Mouse (Mus musculus) megakaryocyte progenitor cell, adult 5-6 weeks (primary cell): ENCODE measurements around the gene Ifi35. TPM values are rescaled to one million over a fixed set of nuclear protein-coding genes. Genes with fewer than 3 reads are reported as not detected.
"Not testable (repeated sequence)": the region's sequence is repeated elsewhere in the genome, so short reads cannot be mapped to it uniquely, and the experiment has no call there.

ENCODE experiments used
- ATAC-seq: replicated peaks from 2 replicates; pipeline ENCODE4 v1.8.0; 2016; ENCODE audit warnings: mild to moderate bottlenecking, moderate TSS enrichment, inconsistent platforms; ENCODE audit not compliant: poor library complexity
- total RNA-seq, 2 experiments: library from RNA; stranded (forward) in 1 of 2; stranded (reverse) in 1 of 2; fragments of 157-497, 149-512 nt in 1 of 2; fragments of 200-1000 nt in 1 of 2; gene quantifications; 2 replicates each; pipeline versions ENCODE4 v1.2.3 to v1.2.4; 2015 to 2017

Ifi35 gene
- total RNA-seq, 2 experiments from 2014 or later, result 27.2 to 31.1 TPM

DNA sequence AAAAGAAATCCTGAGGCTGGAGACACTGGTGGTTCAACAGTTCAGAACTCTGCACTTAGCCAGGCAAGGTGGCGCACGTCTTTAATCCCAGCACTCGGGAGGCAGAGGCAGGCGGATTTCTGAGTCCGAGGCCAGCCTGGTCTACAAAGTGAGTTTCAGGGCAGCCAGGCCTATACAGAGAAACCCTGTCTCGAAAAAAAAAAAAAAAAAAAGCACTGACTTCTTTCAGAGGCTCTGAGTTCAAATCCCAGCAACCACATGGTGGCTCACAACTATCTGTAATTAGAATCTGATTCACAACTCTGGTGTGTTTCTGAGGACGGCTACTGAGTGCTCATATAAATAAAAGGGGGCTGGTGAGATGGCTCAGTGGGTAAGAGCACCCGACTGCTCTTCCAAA lies 1.3 kb upstream of the Ifi35 start:
- ATAC-seq, result not testable (repeated sequence)

DNA sequence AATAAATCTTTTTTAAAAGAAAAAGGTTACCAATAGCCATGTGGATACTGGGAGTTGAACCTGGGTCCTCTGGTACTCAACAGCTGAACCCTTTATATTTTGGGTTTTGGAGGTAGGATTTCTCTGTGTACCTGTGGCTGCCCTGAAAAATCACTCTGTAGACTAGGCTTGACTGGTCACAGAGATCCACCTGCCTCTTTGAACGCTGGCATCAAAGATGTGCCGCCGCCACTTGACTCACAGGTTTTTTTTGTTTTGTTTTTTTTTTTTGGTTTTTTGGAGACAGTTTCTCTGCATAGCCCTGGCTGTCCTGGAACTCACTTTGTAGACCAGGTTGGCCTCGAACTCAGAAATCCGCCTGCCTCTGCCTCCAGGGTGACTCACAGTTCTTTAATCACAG lies 421 bp upstream of the Ifi35 start:
- ATAC-seq, result no peak

- 0 out of 2 replicates have a peak, but pooled peaks have one; percentile 18 for ATAC-seq
These were observed 692 bp downstream of the Ifi35 start for GRCm38 (mm10) chr11:101448899-101449298.

DNA sequence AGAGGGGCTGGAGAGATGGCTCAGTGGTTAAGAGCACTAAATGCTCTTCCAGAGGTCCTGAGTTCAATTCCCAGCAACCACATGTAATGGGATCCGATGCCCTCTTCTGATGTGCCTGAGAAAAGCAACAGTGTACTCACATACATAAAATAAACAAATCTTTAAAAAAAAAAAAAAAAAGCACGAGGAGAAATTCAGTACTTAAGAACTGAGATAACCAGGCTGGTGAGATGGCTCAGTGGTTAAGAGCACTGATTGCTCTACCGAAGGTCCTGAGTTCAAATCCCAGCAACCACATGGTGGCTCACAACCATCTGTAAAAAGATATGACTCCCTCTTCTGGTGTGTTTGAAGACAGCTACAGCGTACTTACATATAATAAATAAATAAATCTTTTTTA lies 1.4 kb downstream of the Ifi35 start:
- not testable (repeated sequence) for ATAC-seq

DNA sequence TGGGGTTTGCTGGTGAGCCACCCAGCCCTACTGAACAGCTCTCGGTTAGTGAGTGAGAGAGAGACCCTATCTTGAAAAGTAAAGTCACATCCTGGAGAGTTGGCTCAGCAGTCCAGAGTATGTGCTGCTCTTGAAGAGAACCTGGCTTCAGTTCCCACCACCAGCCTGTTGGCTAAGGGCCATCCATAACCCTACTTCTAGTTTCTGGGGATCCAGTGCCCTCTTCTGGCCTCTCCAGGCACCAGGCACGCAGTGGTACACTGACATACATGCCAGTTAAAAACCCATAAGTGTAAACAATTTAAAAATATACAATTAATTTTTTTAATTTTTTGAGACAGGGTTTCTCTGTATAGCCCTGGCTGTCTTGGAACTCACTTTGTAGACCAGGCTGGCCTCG lies 2.2 kb downstream of the Ifi35 start:
- ATAC-seq, result peak; percentile 51

- no peak for ATAC-seq
These were observed 3.3 kb downstream of the Ifi35 start for GRCm38 (mm10) chr11:101451536-101451935.

DNA sequence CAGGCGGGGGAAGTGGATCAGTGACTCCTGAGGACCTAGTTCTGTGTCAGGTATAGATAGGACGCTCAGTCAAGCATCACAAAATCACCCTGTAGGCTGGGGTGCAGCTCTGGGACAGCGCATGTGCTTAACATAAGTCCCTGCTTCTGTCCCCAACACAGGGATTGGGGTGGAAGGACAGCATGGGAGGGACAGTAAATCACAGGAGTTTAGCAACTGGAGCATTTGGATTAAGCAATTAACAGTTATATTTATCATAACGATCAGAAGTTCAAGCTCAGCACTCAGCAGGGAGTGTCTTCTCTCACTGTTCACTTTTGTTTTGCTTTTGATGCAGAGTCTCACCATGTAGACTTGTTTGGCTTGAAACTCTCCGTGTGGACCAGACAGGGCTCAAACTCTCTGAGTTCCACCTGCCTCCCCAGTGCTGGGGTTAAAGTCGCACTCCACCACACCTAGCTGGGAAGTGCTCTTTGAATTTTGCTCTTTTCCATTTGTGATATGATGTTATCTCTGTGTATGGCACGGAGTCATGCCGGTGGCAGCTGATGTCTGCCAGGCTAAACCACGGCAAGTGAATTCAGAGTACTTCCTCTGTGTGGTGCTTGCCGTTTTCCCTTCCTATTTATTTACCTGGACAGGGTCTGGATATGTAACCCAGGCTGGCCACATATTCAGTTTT lies 4.0 kb downstream of the Ifi35 start:
- no peak for ATAC-seq

- ATAC-seq, result no peak
These were observed 6.5 kb downstream of the Ifi35 start for GRCm38 (mm10) chr11:101454702-101455101.

DNA sequence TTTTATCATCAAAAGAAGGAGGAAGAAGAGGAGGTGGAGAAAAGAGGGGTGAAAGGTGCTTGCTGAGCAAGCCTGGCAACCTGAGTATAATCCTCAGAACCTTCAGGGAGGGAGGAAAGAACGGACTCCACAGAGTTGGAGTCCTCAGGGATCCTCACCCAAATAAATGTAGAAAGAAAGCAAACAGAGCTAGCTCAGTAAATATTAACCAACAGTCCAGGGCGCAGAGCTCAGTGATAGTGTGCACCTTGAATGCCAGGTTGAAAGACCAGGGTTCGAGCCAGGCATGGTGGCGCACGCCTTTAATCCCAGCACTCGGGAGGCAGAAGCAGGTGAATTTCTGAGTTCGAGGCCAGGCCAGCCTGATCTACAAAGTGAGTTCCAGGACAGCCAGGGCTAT lies 7.4 kb downstream of the Ifi35 start:
- ATAC-seq, result no peak

GRCm38 (mm10) chr11:101457631-101458030 lies 9.4 kb downstream of the Ifi35 start:
- no peak for ATAC-seq

DNA sequence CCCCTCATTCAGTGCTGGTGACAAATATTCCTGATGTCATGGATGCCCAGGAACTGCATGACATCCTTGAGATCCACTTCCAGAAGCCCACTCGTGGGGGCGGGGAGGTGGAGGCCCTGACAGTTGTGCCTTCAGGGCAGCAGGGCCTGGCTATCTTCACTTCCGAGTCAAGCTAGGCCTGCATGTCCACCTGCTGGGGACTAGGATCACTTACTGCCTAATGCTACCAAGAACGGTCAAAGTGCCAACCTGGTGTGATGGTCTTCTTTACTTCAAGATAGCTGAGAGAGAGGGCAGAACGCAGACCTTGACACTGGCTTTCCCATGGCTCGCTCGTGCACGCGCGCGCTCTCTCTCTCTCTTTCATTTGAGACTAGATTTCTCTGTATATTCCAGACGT lies 10.0 kb downstream of the Ifi35 start:
- ATAC-seq, result no peak

DNA sequence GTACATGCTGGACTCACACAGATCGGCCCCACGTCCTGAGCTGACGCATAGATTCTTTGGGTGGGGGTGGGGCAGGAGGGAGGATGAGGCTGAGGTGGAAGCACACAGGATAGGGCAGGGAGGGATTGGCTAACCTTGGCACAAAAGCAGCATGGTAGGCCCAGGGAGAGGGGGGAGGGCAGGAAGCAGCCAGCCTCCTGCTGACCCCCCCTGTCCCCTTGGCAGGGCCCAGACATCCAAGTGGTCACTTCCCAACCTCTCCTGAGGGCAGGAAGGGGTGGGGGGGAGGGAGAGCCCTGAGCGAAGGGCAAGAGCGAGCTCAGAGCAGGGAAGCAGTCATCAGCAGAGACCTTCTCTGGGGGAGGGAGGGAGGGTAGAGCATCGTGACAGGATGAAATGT lies 11.5 kb downstream of the Ifi35 start:
- no peak for ATAC-seq

DNA sequence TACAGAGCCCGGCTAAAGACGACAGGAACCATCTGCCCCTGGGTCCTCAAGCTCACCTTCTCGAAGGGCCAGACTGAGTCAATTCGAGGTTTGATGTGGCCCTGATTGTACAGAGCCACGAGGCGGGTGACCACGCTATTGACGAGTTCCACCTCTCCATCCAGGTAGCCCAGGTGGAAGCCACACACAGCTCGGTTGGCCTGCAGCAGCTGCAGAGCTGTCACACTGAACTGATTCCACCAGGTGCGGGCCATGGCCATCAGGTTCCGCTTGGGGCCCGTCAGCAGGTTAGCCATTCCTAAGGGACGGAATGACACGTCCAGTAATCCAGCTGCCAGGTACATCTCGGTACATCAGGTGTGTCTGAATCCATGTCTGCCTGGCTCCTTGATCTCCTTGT lies 12.1 kb downstream of the Ifi35 start:
- no peak for ATAC-seq

GRCm38 (mm10) chr11:101462141-101462540 lies 13.9 kb downstream of the Ifi35 start:
- ATAC-seq, result no peak

- peak; percentile 30 for ATAC-seq
These were observed 14.6 kb downstream of the Ifi35 start for GRCm38 (mm10) chr11:101462583-101463440.

DNA sequence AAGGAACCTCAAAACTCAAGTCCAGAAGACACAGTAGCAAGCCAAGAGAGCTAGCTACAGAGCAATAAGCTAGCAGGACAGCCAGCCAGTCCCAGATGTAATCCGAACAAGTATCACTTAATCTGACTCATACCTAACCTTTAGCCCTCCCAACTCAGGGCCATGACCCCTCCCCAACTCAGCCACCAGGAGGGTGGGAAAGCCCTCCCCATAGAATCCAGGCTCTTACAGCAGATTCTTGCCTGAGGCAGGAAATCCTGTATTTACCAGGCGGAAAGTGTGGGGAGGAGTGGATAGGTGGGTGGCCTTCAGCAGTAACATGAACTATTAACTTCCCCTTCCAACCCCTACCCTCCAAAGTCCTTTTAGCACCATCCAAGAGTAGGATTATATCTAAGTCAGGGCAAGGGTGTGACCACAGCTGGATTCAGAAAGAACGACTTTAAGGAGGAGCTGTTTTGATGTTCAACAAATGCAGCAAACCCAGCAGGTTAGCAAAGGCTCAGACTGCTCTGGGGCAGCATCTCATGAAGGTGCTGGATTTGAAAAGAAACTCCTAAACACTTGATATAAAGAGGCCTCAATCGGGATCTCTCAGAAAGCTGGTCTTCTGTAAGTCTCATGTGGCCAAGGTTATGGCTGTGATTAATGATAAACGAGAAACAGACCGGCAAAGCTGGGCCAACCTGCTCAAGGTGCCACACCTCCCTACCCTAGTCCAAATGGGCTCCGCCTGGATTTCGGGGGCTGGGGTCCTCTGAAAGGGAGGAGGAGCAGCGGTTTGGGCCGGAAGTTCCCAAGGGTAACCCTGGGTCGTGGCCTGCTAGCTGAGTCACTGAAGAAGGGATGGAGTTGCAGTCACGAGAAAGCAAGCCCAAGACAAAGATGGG lies 16.2 kb downstream of the Ifi35 start, which contains the start of gene Rnd2:
Gene Rnd2, plus strand, starts transcription at position 789 of the 890 bp plus-strand sequence.
- no peak for ATAC-seq

- ATAC-seq, result peak; percentile 18; the same call in 1 of the 2 replicates
These were observed 17.1 kb downstream of the Ifi35 start for GRCm38 (mm10) chr11:101465101-101465868.

GRCm38 (mm10) chr11:101465869-101466551 lies 17.8 kb downstream of the Ifi35 start, which contains the start of gene Vat1:
TSS of gene Vat1 (minus strand) at chr11:101466230.
- ATAC-seq, result peak; percentile 18

GRCm38 (mm10) chr11:101466552-101466950 lies 18.3 kb downstream of the Ifi35 start:
- ATAC-seq, result not testable (repeated sequence)
